Comparison of ENCODE assay signal across 22 mouse cellular contexts in genomic region chr10:37423047-37423446, GRCm38 (mm10).
A peak's percentile ranks its signal among the peaks of the same experiment; 100 is the strongest.
DNase-seq lines count a peak whose midpoint lies in the region; ATAC-seq and TF ChIP-seq lines count a peak whose summit lies in the region.
"Had no signal": no experiment of that assay in that cellular context is flagged by ENCODE, and none has a peak within 500 bp of the region (broad histone marks: within the 10 kb centered on the region; RNA-seq: fewer than 3 reads in every experiment).

No protein-coding gene starts in this region.

- no peak overlapping the region for H3K4me2 ChIP-seq in kidney, embryonic 15.5 days
- no peak overlapping the region for H3K4me2 ChIP-seq in lung, embryonic 14.5 days
- H3K4me2 ChIP-seq in intestine, embryonic 15.5 days (replicated peaks) = 0 out of 2 replicates have a peak overlapping the region, but pooled peaks have one; percentile 3
- no peak overlapping the region for H3K4me2 ChIP-seq in limb, embryonic 15.5 days
- H3K4me2 ChIP-seq: heart, embryonic 11.5 days; heart, embryonic 15.5 days; hindbrain, embryonic 13.5 days had no signal

- no peak overlapping the region for H3K4me3 ChIP-seq in kidney, embryonic 15.5 days (replicated peaks)
- H3K4me3 ChIP-seq in lung, embryonic 14.5 days (ENCODE audit: low read depth, low read length) = no peak overlapping the region
- H3K4me3 ChIP-seq in intestine, embryonic 15.5 days (replicated peaks) = no peak overlapping the region
- no peak overlapping the region for H3K4me3 ChIP-seq in limb, embryonic 15.5 days
- H3K4me3 ChIP-seq: embryonic facial prominence, embryonic 10.5 days; erythroblast, embryonic 14.5 days; forebrain, embryonic 10.5 days; heart, adult 2 months; heart, embryonic 15.5 days; hindbrain, embryonic 13.5 days had no signal

- 0 out of 2 replicates have a peak overlapping the region, but pooled peaks have one; percentile 58 for H3K27ac ChIP-seq in kidney, embryonic 15.5 days
- H3K27ac ChIP-seq in lung, embryonic 14.5 days (ENCODE audit: low read depth) = no peak overlapping the region
- no peak overlapping the region for H3K27ac ChIP-seq in intestine, embryonic 15.5 days
- peak overlapping the region; percentile 44; the same call in 1 of the 2 replicates for H3K27ac ChIP-seq in limb, embryonic 15.5 days
- H3K27ac ChIP-seq: embryonic facial prominence, embryonic 10.5 days; forebrain, embryonic 10.5 days; heart, adult 2 months; heart, embryonic 15.5 days; hindbrain, embryonic 13.5 days had no signal

- no peaks in the 10 kb centered on the region for H3K27me3 ChIP-seq in kidney, embryonic 15.5 days
- H3K27me3 ChIP-seq in lung, embryonic 14.5 days (ENCODE audit: insufficient read depth, low read length) = no peaks in the 10 kb centered on the region
- no peaks in the 10 kb centered on the region for H3K27me3 ChIP-seq in intestine, embryonic 15.5 days (replicated peaks)
- no peaks in the 10 kb centered on the region for H3K27me3 ChIP-seq in limb, embryonic 15.5 days
- H3K27me3 ChIP-seq: heart, embryonic 15.5 days; hindbrain, embryonic 13.5 days had no signal

- H3K4me1 ChIP-seq in kidney, embryonic 15.5 days = 0 out of 2 replicates have a peak, but pooled peaks cover 5% of the 10 kb centered on the region
- H3K4me1 ChIP-seq in lung, embryonic 14.5 days (ENCODE audit: insufficient read depth) = no peaks in the 10 kb centered on the region
- peaks cover 4% of the 10 kb centered on the region; the same call in 1 of the 2 replicates for H3K4me1 ChIP-seq in intestine, embryonic 15.5 days (replicated peaks)
- peaks cover 6% of the 10 kb centered on the region; the same call in 1 of the 2 replicates for H3K4me1 ChIP-seq in limb, embryonic 15.5 days
- H3K4me1 ChIP-seq: forebrain, embryonic 10.5 days had no signal

- H3K36me3 ChIP-seq in kidney, embryonic 15.5 days = no peaks in the 10 kb centered on the region
- no peaks in the 10 kb centered on the region for H3K36me3 ChIP-seq in lung, embryonic 14.5 days (ENCODE audit: insufficient read depth)
- H3K36me3 ChIP-seq in intestine, embryonic 15.5 days = no peaks in the 10 kb centered on the region
- no peaks in the 10 kb centered on the region for H3K36me3 ChIP-seq in limb, embryonic 15.5 days
- H3K36me3 ChIP-seq: embryonic facial prominence, embryonic 10.5 days; forebrain, embryonic 10.5 days; heart, embryonic 15.5 days; hindbrain, embryonic 13.5 days had no signal

- DNase-seq in kidney, postnatal 14 days = no peak
- peak; percentile 41 for DNase-seq in lung, embryonic 14.5 days
- DNase-seq in lung, postnatal 36 days = no peak
- DNase-seq in embryo, embryonic 11 days = no peak
- DNase-seq: adrenal gland, adult 2 months; adrenal gland, postnatal 25 days; cerebellum, adult 18-20 months; cerebellum, adult 9-11 months; cerebellum, postnatal 36 days; gastrocnemius, postnatal 10 days; heart, adult 2 months; heart, postnatal 14 days had no signal

- no peak for TF ChIP-seq CTCF in lung, embryonic 14.5 days (IDR thresholded peaks at IDR 0.05; ENCODE audit: low read depth)

- no peak for ATAC-seq in kidney, embryonic 15.5 days (replicated peaks; ENCODE audit: low FRiP score)
- ATAC-seq in lung, embryonic 14.5 days (ENCODE audit: insufficient read depth) = peak; percentile 24; the same call in 1 of the 2 replicates
- peak; percentile 59 for ATAC-seq in intestine, embryonic 15.5 days
- no peak for ATAC-seq in limb, embryonic 15.5 days (ENCODE audit: insufficient number of reproducible peaks, low FRiP score, low TSS enrichment, low read depth)
- ATAC-seq: forebrain, embryonic 14.5 days had no signal

- H3K9ac ChIP-seq in kidney, embryonic 15.5 days = no peak overlapping the region
- no peak overlapping the region for H3K9ac ChIP-seq in lung, embryonic 14.5 days
- H3K9ac ChIP-seq in intestine, embryonic 15.5 days = no peak overlapping the region
- H3K9ac ChIP-seq in limb, embryonic 15.5 days = no peak overlapping the region
- H3K9ac ChIP-seq: heart, embryonic 15.5 days; hindbrain, embryonic 13.5 days had no signal

- 32% methylated on average over 1 of the region's 1 CpGs for WGBS in kidney, embryonic 15.5 days
- WGBS in lung, embryonic 14.5 days = 15% methylated on average over 1 of the region's 1 CpGs
- 20% methylated on average over 1 of the region's 1 CpGs for WGBS in intestine, embryonic 15.5 days
- 33% methylated on average over 1 of the region's 1 CpGs for WGBS in limb, embryonic 15.5 days

- no peaks in the 10 kb centered on the region for H3K9me3 ChIP-seq in kidney, embryonic 15.5 days (replicated peaks)
- no peaks in the 10 kb centered on the region for H3K9me3 ChIP-seq in lung, embryonic 14.5 days (ENCODE audit: low read depth, low read length)
- no peaks in the 10 kb centered on the region for H3K9me3 ChIP-seq in intestine, embryonic 15.5 days
- no peaks in the 10 kb centered on the region for H3K9me3 ChIP-seq in limb, embryonic 15.5 days
- H3K9me3 ChIP-seq: embryonic facial prominence, embryonic 10.5 days; forebrain, embryonic 10.5 days; heart, embryonic 15.5 days; hindbrain, embryonic 13.5 days had no signal

Comparison
In these comparisons a context has a peak if more than half of its experiments do, and no peak if none do; other contexts are left out.
1. ATAC-seq: peak in lung, embryonic 14.5 days (single experiment) and intestine, embryonic 15.5 days (single experiment); none in kidney, embryonic 15.5 days (single experiment) and limb, embryonic 15.5 days (single experiment).
2. H3K27ac ChIP-seq: peak in kidney, embryonic 15.5 days (single experiment) and limb, embryonic 15.5 days (single experiment); none in lung, embryonic 14.5 days (single experiment) and intestine, embryonic 15.5 days (single experiment).